Mouse (Mus musculus): Measurements from ENCODE around the gene Plxna1.
A peak's percentile ranks its signal among the peaks of the same experiment; 100 is the strongest.

Plxna1 gene

DNA sequence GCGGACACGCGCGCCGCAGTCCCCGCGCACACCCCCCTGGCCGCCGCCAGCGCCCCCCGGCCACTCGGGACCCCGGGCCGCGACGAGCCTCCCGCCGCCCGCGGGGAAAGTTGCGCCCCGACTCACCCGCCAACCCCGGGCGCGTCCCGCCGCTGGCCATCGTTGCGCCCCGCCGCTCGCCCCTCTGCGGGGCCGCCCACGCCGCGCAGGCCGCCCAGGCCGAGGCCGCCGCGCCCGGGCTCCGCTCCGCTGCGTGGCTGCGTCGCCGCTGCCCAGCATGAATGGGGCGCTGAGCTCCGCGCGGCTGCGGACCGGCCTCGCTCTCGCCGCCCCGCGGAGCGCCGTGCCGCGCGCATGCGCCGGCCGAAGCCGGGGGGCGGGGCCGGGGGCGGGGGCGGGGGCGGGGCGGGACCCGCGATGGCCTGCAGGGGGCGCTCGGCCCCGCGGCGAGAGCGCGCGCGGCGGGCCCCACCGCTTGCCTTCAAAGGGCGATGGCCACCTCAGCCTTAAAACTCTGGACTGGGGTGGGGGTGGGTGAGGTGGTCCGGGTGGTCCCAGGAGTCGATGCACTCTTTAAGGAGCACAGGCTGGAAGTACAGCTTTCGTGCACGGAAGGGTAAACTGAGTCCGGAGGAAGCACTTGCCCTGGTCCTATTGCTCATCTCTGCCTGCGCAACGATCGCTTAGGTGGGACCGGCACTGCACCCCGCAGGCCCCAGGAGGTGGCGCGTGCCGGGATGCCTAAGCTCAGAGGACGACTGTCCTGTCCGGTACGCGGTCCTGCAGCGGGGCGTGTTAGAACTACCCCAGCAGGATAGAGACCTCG is at the start of gene Plxna1:
Gene Plxna1 (minus strand): TSS at position 340 of the 826 bp plus-strand sequence.
- peak; percentile 62 for DNase-seq (ENCODE audit: low read depth, low spot score)
- Histone ChIP-seq H3K27me3 (ENCODE audit: control insufficient read depth, insufficient read depth, low read length, poor library complexity, severe bottlenecking) (no peaks in the 10 kb centered on the region), H3K36me3 (ENCODE audit: control insufficient read depth, insufficient read depth, low read length, poor library complexity, severe bottlenecking) (no peaks in the 10 kb centered on the region)

DNA sequence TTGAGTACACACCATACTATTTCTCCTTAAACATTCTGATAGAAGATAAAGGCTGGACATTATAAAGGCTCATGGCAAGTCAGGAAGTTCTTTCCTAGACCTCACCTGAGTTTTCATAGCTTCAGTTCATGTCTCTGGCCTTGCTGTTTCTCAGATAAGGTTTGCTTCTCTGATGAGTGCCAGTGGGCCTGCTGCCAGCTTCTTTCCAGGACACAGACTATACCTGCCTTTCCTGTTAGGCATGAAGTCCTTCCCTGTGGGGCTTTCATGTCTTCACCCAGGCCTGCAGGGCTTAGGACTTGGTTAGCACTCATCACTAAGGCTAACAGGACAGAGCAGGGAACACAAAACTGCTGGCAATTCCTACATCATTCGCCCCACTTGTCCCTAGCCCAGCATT is 46.6 kb upstream of the Plxna1 start:
- no peaks in the 10 kb centered on the region for H3K36me3 ChIP-seq (ENCODE audit: control insufficient read depth, insufficient read depth, low read length, poor library complexity, severe bottlenecking)
- H3K27me3 ChIP-seq (ENCODE audit: control insufficient read depth, insufficient read depth, low read length, poor library complexity, severe bottlenecking), result no peaks in the 10 kb centered on the region
- DNase-seq (ENCODE audit: low read depth, low spot score), result no peak

DNA sequence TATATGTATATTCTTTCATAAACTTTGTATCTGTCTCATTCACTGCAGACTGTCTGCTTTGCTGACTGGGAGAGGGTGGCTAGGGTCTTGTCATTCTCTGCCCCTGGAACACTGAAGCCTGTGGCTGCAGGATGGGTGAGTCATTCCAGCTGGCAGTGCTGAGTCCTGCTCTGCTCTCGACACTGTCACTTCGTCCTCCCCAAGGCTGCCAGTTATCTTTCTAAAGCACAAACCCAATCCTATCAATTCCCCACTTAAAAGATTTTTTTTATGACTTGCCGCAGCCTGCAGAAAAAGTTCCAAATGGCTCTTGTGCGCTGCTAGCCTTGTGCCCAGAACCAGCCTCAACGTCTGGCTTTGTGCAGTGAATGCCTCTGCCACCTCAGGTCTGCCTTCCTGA is 45.8 kb upstream of the Plxna1 start:
- Histone ChIP-seq H3K27me3 (ENCODE audit: control insufficient read depth, insufficient read depth, low read length, poor library complexity, severe bottlenecking) (no peaks in the 10 kb centered on the region), H3K36me3 (ENCODE audit: control insufficient read depth, insufficient read depth, low read length, poor library complexity, severe bottlenecking) (no peaks in the 10 kb centered on the region)
- DNase-seq (ENCODE audit: low read depth, low spot score), result no peak

DNA sequence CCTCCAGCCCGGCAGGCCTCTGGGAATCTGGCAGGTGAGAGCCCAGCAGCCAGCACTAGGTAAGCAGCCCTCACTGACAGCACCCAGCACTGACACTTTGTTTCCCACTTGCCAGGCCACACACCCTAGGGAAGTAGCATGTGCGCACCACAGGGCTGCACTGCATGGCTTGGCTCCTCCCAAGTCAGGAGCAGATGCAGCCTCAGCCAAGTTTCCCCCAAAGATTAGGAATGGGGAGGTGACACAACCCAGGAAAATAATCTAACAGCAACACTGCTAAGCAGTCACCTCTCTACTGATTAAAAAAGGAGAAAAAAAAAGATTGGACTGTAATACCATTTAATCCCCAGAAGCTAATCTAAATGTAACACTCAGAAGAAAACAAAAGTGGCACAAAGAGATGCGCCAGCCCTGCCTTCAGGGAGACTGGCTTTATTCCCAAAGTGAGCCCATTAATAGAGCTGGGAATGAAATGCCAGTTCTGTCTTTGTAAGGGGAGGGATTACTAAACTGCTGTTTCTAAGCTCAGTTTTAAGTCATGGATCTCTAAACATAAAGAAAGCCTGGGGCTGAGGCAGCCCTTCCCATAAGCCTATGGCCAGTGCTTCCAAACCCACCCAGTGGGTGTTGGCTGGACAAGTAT is 44.9 kb upstream of the Plxna1 start:
- no peaks in the 10 kb centered on the region for H3K27me3 ChIP-seq (ENCODE audit: control insufficient read depth, insufficient read depth, low read length, poor library complexity, severe bottlenecking)
- no peaks in the 10 kb centered on the region for H3K36me3 ChIP-seq (ENCODE audit: control insufficient read depth, insufficient read depth, low read length, poor library complexity, severe bottlenecking)
- DNase-seq (ENCODE audit: low read depth, low spot score), result no peak

DNA sequence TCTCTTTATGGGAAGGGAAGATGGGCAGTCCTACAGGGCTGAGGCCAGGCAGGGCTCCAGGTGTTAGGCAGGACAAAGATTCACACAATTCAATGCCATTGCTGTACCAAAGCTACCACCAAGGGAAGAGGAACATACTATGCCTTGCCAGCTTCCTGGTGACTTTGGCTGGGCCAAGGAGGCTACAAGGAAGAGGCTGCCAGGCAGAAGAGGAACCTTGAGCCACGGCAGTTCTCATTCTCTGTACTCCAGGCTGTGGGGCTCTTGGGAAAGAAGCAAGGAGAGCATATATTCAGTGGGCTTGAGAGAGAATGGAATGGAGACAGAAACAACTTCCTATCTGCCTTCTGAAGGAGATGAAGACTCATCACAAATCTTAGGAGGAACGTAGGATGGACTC is 42.5 kb upstream of the Plxna1 start:
- Histone ChIP-seq H3K36me3 (ENCODE audit: control insufficient read depth, insufficient read depth, low read length, poor library complexity, severe bottlenecking) (no peaks in the 10 kb centered on the region), H3K27me3 (ENCODE audit: control insufficient read depth, insufficient read depth, low read length, poor library complexity, severe bottlenecking) (no peaks in the 10 kb centered on the region)
- no peak for DNase-seq (ENCODE audit: low read depth, low spot score)

DNA sequence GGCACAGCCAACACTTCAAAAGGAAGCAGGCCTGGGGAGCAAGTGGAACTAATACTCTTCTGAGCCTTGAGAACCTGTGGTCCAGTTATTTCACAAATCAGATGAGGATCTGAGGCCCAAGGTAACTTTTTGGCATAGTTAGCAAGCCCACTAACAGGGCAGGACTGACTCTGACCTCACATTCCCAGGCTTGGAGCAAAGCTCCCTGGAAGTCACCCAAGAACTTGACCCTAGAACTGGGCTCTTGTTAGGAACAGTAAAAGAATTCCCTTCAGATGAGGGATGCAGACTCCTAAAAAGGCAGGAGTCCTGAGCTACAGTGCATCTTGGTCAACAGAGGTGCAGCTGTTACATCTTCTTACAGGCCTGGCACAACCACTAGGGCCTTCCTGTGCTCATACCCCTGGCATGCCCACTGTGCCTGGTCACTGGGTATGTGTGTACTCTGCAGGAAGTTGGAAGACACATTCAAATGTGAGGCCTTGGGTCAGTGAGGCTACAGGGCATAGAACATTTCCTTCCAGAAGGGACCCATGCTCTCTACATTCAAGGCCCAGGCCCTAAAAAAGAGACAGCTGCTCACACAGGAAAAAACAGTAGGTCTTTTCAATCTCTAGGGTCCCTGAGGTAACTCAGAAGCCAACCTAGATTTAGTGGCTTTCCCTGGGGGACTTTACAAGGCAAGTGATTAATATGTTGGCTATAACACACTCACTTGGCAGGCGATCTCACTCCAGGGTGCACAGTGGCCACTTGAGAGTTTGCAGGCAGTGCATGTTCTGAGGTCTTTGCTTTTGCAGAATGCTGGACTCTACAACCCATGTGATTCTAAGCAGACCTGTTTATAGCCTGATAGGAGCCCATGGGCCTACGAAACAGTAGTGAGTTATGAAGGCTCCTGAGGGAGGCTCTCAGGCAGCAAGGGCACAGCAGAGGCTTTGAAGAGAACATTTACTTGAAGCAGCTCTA is 41.1 kb upstream of the Plxna1 start:
- H3K36me3 ChIP-seq (ENCODE audit: control insufficient read depth, insufficient read depth, low read length, poor library complexity, severe bottlenecking), result no peaks in the 10 kb centered on the region
- H3K27me3 ChIP-seq (ENCODE audit: control insufficient read depth, insufficient read depth, low read length, poor library complexity, severe bottlenecking), result no peaks in the 10 kb centered on the region
- no peak for DNase-seq (ENCODE audit: low read depth, low spot score)

DNA sequence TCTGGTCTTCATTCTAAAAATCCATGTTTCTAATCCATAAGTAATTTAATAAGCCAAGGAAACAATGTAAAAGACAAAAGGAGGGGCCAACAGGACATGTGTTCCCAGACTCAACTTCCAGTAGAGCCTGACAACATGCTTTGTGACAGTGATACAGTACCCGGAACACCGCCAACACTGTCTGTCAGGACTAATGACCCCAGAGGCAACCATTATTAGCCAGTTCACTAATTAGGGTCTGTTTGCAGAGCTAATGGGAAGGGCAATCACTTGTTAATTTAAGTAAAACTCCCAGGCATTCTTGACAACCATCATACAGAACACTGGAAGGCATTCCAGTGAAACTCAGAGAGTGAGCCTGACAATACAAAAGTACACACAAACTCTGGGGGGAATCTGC is 40.0 kb upstream of the Plxna1 start:
- no peak for DNase-seq (ENCODE audit: low read depth, low spot score)
- Histone ChIP-seq H3K36me3 (ENCODE audit: control insufficient read depth, insufficient read depth, low read length, poor library complexity, severe bottlenecking) (no peaks in the 10 kb centered on the region), H3K27me3 (ENCODE audit: control insufficient read depth, insufficient read depth, low read length, poor library complexity, severe bottlenecking) (no peaks in the 10 kb centered on the region)

DNA sequence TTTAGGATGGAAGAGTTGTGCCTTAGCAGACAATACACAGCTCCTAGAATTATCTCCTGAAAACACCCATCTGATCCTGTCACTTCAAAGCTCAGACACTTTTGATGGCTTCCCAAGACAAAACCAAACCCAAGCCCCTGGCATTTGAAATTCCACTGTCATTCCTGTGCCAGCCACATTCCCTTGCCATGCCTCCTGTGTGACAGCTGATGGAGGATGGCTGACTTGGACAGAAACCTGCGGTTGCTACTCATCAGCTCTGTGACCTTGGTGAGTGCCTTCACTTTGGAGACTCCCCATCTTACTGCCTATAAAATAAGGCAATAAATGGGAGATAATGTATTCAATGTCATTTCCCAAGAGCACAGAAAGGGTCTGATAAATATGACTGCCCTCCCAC is 37.1 kb upstream of the Plxna1 start:
- no peaks in the 10 kb centered on the region for H3K27me3 ChIP-seq (ENCODE audit: control insufficient read depth, insufficient read depth, low read length, poor library complexity, severe bottlenecking)
- H3K36me3 ChIP-seq (ENCODE audit: control insufficient read depth, insufficient read depth, low read length, poor library complexity, severe bottlenecking), result no peaks in the 10 kb centered on the region
- DNase-seq (ENCODE audit: low read depth, low spot score), result no peak

DNA sequence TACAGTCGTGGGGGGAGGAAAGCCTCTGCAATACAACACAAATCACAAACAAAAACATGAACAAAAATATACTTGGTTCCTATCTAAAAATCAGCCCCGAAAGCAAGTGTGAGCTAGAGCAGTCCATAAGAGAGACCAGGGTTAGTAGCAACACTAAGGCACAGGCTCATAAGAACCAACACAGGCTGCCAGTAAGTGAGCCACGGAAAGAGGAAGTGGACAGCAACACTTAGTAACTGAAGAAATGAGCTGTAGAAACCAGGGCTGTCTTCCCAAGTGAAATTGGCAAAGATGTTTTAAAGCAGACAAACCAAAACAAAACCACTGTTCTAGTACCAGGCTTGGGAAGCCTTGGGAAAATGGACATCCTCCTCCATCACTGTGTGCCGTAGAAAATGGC is 35.5 kb upstream of the Plxna1 start:
- H3K27me3 ChIP-seq (ENCODE audit: control insufficient read depth, insufficient read depth, low read length, poor library complexity, severe bottlenecking), result no peaks in the 10 kb centered on the region
- DNase-seq (ENCODE audit: low read depth, low spot score), result peak; percentile 40
- H3K36me3 ChIP-seq (ENCODE audit: control insufficient read depth, insufficient read depth, low read length, poor library complexity, severe bottlenecking), result no peaks in the 10 kb centered on the region

DNA sequence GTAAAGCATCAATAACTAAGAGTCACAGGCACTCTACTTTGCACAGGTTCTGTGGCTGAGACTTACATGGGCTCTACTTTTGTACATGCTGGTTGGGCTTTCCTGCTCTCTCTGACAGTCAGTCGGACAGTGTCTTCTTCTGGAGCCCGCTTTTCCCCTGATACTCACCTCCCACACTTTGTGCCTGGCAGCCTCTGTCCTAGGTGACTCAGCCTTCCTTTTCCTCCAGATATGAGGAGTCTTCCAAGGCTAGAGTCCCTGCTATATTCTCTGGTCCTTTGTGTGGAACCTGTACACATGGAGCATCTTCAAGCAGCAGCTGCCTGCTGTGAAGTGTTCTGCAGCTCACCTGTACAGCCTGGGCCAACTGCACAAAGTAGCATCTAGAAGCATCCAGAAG is 31.4 kb upstream of the Plxna1 start:
- no peak for DNase-seq (ENCODE audit: low read depth, low spot score)
- H3K27me3 ChIP-seq (ENCODE audit: control insufficient read depth, insufficient read depth, low read length, poor library complexity, severe bottlenecking), result no peaks in the 10 kb centered on the region
- H3K36me3 ChIP-seq (ENCODE audit: control insufficient read depth, insufficient read depth, low read length, poor library complexity, severe bottlenecking), result no peaks in the 10 kb centered on the region

DNA sequence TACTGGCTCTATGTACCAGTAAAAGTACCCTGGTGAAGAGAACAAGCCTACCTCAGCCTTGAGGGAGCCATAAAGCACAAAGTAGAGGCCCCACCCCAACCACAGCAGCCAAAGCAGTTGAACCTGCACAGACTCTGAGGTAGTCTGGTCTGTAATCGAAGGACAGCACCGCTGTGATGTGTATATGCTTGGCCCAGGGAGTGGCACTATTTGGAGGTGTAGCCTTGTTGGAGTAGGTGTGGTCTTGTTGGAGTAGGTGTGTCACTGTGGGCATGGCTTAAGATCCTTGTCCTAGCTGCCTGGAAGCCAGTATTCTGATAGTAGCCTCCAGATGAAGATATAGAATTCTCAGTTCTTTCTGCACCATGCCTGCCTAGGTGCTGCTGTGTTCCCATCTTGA is 29.8 kb upstream of the Plxna1 start:
- Histone ChIP-seq H3K36me3 (ENCODE audit: control insufficient read depth, insufficient read depth, low read length, poor library complexity, severe bottlenecking) (no peaks in the 10 kb centered on the region), H3K27me3 (ENCODE audit: control insufficient read depth, insufficient read depth, low read length, poor library complexity, severe bottlenecking) (no peaks in the 10 kb centered on the region)
- DNase-seq (ENCODE audit: low read depth, low spot score), result no peak

DNA sequence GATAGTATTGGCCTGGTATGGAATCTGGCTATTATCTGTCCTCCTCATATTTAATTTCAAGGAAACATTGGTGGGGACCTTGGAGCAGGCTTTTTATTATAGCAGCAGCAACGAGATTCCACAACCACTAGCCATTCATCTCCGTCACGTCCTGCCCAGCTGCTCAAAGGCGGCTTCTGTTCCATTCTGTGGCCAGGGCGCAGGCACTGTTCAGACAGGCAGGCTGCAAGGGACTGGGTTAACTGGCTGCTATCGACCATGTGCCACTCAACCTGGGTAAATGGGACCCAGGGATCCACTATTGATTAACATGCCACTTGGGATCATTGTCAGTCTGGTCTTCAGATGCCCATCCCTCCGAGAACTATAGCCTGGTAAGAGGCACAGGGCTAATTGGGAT is 27.4 kb upstream of the Plxna1 start:
- Histone ChIP-seq H3K36me3 (ENCODE audit: control insufficient read depth, insufficient read depth, low read length, poor library complexity, severe bottlenecking) (no peaks in the 10 kb centered on the region), H3K27me3 (ENCODE audit: control insufficient read depth, insufficient read depth, low read length, poor library complexity, severe bottlenecking) (no peaks in the 10 kb centered on the region)
- no peak for DNase-seq (ENCODE audit: low read depth, low spot score)

DNA sequence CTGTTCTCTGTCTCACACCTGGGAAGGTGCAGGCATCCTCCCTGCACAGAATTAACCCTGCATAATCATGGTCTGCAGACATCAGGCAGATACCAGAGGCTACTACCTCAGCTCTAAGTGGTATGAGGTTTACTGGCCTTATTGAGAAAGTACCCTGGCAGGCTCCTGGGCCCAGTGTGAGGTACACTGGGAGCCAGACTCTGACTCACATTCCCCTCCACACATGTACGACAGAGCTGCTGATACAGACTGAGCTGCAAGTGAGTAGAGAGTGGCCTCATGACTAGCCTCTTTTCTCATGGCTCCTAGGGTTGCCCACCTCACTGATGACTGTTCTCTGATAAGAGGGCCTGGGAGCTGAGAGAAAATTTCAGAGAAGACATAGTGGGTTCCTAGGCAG is 24.5 kb upstream of the Plxna1 start:
- Histone ChIP-seq H3K27me3 (ENCODE audit: control insufficient read depth, insufficient read depth, low read length, poor library complexity, severe bottlenecking) (no peaks in the 10 kb centered on the region), H3K36me3 (ENCODE audit: control insufficient read depth, insufficient read depth, low read length, poor library complexity, severe bottlenecking) (no peaks in the 10 kb centered on the region)
- DNase-seq (ENCODE audit: low read depth, low spot score), result no peak

DNA sequence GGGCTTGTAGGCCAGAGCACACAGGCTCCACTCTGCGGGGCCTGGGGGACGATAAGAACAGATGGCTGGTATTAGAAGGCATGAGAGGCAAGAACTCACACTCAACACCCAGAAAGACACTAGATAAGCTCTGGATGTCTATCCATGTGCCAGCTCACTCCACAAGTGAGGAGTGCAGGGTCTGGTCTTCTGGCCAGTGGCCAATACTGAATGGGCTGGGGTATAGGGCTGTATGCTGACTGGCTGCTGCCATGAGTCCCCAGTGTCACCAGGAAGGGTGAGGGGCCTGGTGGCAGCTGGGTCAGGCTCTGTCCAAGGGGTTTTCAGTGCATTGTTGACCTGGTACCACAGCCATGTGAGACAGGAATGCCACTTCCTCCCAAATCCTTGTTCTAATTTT is 22.3 kb upstream of the Plxna1 start:
- Histone ChIP-seq H3K27me3 (ENCODE audit: control insufficient read depth, insufficient read depth, low read length, poor library complexity, severe bottlenecking) (no peaks in the 10 kb centered on the region), H3K36me3 (ENCODE audit: control insufficient read depth, insufficient read depth, low read length, poor library complexity, severe bottlenecking) (no peaks in the 10 kb centered on the region)
- DNase-seq (ENCODE audit: low read depth, low spot score), result no peak

DNA sequence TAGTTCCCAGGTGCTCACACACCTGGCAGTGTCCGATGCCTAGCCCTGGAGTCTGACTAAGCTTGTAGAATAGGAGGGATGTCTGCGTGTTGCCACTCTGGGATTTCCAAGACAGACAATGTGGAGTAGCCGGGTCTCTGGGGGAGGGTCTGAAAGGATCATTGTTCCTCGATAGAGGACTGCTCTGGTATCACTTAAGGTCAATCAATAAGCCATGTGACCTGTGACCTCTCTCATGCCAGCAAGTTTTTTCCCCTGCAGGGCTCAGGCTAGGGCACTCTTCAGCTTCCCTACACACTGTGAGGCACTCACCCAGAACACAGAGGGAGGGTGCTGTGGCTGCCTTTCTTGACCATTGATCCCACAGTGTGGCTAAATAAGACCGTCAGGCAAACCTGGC is 19.4 kb upstream of the Plxna1 start:
- no peaks in the 10 kb centered on the region for H3K27me3 ChIP-seq (ENCODE audit: control insufficient read depth, insufficient read depth, low read length, poor library complexity, severe bottlenecking)
- H3K36me3 ChIP-seq (ENCODE audit: control insufficient read depth, insufficient read depth, low read length, poor library complexity, severe bottlenecking), result no peaks in the 10 kb centered on the region
- no peak for DNase-seq (ENCODE audit: low read depth, low spot score)

All from splenic B cell, adult 2 months (primary cell).